Mouse (Mus musculus) lung, adult 2 months (tissue): ENCODE results near the gene Kif19a. TPM values are rescaled to one million over a fixed set of nuclear protein-coding genes. Genes with fewer than 3 reads are reported as not detected.

ENCODE experiments used
- DNase-seq: peaks from one replicate; pipeline ENCODE4 v3.0.0; 2022
- H3K4me1 ChIP-seq: fragments of 200-500 bp; 2 replicates; pipeline ENCODE4 v1.6.1; 2011; ENCODE audit warnings: low read length; ENCODE audit not compliant: control insufficient read depth, insufficient read depth
- H3K4me3 ChIP-seq: fragments of 200-500 bp; replicated peaks from 2 replicates; pipeline ENCODE3; 2011; ENCODE audit warnings: low read depth, mild to moderate bottlenecking, control low read depth, low read length; ENCODE audit errors: extremely low read depth
- CTCF ChIP-seq: fragments of 200-500 bp; IDR thresholded peaks from 2 replicates; pipeline ENCODE4 v1.5.1; 2011; ENCODE audit warnings: mild to moderate bottlenecking, low read length, control low read depth; ENCODE audit not compliant: insufficient read depth
- POLR2A ChIP-seq: fragments of 200-500 bp; IDR thresholded peaks from 2 replicates; pipeline ENCODE4 v1.6.1; 2011; ENCODE audit warnings: low read depth, mild to moderate bottlenecking, control low read depth, low read length, borderline replicate concordance; ENCODE audit errors: extremely low read depth
- WGBS: fragments of 180-500 bp; shearing (Covaris S2); methylation state at CpG from one replicate; pipeline ENCODE4 v1.1.7; 2018; 5-methylcytosine and 5-hydroxymethylcytosine counted together
- polyA plus RNA-seq: library from polyadenylated mRNA; depleted of rRNA; stranded (reverse); fragments of >200 nt; gene quantifications from 2 replicates; pipeline ENCODE4 v1.2.3, GENCODE M21; 2012

The Kif19a gene
- polyA plus RNA-seq, 1 experiment = 8.9 TPM

DNA sequence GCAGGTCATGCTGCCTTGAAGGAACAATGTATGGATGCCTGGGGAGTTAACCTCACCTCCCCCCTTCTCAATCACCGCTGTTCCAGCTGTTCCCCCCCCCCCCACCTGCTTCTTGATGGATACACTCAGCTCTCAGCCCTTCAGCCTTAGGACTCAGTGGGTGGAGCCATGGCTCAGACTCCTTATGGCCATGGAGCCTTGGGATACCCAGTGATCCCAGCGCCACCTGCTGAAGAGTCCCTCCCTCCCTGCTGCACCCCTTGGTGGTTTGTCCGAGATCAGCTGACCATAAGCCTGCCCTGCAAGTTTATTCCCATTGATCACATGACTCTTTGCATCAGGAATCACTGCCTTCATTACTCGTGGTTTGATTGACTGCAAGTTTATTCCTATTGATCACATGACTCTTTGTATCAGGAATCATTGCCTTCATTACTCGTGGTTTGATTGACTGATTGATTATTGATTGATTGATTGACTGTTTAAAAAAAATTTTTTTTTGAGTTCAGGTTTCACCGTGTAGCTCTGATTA is 35.3 kb upstream of the Kif19a start:
- no peak for TF ChIP-seq POLR2A
- no peak for TF ChIP-seq CTCF
- WGBS = 51% methylated on average over 6 of the region's 6 CpGs
- DNase-seq = no peak
- Histone ChIP-seq H3K4me1 (no peaks in the 10 kb centered on the region), H3K4me3 (no peak overlapping the region)

DNA sequence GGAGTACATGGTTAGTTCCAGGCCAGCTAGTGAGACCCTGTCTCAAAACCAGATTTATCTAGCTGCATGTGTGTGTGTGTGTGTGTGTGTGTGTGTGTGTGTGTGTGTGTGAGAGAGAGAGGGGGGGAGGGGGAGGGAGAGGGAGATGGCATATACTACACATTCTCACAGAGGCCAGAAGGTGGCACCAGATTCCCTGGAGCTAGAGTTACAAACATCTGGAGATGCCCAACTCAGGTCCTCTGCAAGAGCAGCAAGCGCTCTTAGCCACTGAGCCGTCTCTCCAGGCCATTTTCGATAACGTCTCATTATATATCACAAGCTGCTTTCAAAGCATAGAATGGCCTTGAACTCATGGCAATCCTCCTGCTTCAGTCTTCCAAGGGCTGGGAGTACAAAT is 33.5 kb upstream of the Kif19a start:
- no peak for DNase-seq
- WGBS = 78% methylated on average over 4 of the region's 4 CpGs
- Histone ChIP-seq H3K4me1 (no peaks in the 10 kb centered on the region), H3K4me3 (no peak overlapping the region)
- no peak for TF ChIP-seq POLR2A
- TF ChIP-seq CTCF = no peak

DNA sequence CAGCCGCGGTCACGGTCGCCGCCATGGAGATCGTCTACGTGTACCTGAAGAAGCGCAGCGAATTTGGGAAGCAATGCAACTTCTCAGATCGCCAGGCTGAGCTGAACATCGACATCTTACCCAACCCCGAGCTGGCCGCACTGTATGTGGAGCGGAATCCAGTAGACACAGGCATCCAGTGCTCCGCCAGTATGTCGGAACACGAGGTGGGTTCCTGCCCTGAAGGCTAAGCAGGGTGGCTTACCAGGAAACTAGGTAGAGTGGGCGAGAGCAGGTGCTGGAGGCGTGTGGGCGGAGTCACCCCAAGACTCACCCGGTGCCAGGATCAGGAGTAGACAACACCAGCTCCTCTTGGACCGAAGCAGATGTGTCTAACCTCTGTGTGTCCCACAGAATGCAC is 32.3 kb upstream of the Kif19a start:
- H3K4me1 ChIP-seq = no peaks in the 10 kb centered on the region
- no peak for TF ChIP-seq POLR2A
- TF ChIP-seq CTCF = no peak
- no peak for DNase-seq
- 71% methylated on average over 22 of the region's 22 CpGs for WGBS
- no peak overlapping the region for H3K4me3 ChIP-seq

DNA sequence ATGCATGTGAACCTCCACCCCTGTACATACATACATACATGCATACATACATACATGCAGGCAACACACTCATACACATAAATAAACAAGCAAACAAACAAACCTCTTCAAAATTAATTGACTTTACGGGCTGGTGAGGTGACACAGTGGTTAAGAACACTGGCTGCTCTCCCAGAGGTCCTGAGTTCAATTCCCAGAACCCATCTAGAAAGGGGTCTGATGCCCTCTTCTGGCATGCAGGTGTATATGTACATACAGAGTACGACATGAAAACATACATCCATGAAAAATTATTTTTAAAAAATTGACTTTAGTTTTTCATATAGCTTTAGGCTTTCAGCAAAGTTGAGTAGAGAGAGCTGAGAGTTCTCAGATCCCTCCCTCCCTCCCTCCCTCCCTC is 29.1 kb upstream of the Kif19a start:
- DNase-seq = no peak
- H3K4me3 ChIP-seq = no peak overlapping the region
- 73% methylated on average over 2 of the region's 2 CpGs for WGBS
- H3K4me1 ChIP-seq = no peaks in the 10 kb centered on the region
- TF ChIP-seq CTCF (no peak), POLR2A (no peak)

DNA sequence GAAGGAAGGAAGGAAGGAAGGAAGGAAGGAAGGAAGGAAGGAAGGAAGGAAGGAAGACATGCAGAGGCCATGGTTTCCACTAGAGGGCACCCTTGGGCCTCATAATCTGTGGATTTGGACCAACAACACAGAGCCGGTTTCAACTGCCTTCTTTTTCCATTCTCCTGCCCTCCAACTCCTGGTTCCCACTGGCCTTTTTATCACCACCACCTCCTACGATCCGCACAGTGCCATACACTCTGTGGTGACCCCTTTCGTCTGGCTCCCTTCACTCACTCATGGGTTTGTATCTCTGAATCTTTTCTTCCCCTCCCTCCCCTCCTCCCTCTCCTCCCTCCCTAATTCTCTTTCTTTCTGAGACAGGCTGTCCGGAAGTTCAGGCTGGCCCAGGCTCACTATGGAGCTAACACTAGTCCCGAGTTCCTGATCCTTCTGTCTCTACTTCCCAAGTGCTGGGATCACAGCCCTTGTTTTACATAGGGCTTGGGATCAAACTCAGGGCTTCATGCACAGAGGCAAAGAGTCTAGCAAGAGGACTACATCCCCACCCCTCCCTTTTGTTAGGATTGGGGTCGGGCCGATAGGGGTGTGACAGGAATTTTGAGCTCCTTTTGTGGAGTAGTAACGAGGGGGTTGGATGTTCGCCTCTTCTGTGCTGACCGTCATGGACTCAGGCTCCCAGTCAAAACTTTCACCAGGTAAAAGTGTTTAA is 28.1 kb upstream of the Kif19a start:
- peak; percentile 37 for DNase-seq
- Histone ChIP-seq H3K4me1 (no peaks in the 10 kb centered on the region), H3K4me3 (peak overlapping the region; percentile 55)
- TF ChIP-seq CTCF (peak; percentile 41), POLR2A (no peak)
- WGBS = 46% methylated on average over 11 of the region's 11 CpGs

DNA sequence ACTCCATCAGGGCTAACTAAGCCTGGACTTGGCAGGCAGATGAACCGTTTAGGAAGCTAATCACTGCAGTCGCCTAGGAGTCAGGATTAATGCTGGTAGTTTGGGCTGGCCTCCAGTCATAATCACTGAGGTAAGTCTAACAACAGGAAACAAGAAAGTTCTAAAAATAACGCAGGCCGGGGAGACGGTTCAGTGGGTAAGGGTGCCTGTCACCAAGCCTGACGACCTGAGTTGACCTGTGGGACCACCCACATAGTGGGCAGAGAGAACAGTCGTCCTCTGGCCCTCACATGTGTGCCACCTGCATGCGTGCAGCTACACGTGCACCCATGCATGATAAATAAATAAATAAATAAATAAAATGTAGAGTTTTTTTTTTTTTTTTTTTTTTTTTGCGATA is 24.6 kb upstream of the Kif19a start:
- WGBS = 30% methylated on average over 10 of the region's 10 CpGs
- Histone ChIP-seq H3K4me3 (no peak overlapping the region), H3K4me1 (no peaks in the 10 kb centered on the region)
- no peak for TF ChIP-seq CTCF
- TF ChIP-seq POLR2A = no peak
- DNase-seq = no peak

DNA sequence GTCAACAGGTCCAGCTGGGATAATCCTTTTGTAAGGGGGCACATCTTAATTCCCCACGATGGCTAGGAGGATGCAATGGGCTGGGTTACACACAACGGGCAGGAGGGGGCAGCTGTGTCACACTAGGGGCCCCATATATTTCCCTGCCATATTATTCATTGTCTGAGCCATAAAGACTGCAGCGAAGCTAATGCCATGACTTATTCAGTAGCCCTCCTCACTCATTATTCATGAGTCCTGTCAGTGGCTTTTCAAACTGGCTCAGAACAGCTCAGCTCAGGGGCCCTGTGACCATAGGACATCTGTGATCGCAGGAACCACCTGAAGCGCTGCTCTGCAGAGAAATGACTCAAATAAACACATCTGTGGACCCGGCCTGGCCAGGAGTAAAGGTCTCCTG is 23.7 kb upstream of the Kif19a start:
- no peak overlapping the region for H3K4me3 ChIP-seq
- DNase-seq = no peak
- no peaks in the 10 kb centered on the region for H3K4me1 ChIP-seq
- TF ChIP-seq CTCF (no peak), POLR2A (no peak)
- 51% methylated on average over 6 of the region's 6 CpGs for WGBS

DNA sequence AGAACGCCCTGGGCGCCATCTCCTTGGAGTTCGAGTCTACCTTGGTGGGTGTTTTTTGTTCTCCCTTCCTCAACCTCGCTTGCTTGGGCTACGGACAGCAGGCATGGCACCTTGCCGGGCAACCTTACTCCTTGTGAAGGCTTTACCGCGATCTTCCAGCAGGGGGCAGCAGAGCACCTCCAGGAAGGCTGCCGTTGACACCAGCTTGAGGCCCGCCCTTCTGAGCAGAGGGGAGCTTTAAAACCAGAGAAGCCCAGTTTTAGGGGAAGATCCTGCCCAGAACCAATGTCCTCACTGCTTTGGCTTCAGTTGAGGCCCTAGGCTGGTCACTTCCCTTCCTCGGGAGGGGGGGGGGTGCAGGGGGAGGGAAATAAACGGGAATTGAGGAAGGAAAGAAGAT is 20.1 kb upstream of the Kif19a start:
- WGBS = 2% methylated on average over 12 of the region's 12 CpGs
- DNase-seq = peak; percentile 90
- TF ChIP-seq CTCF (peak; percentile 91), POLR2A (no peak)

DNA sequence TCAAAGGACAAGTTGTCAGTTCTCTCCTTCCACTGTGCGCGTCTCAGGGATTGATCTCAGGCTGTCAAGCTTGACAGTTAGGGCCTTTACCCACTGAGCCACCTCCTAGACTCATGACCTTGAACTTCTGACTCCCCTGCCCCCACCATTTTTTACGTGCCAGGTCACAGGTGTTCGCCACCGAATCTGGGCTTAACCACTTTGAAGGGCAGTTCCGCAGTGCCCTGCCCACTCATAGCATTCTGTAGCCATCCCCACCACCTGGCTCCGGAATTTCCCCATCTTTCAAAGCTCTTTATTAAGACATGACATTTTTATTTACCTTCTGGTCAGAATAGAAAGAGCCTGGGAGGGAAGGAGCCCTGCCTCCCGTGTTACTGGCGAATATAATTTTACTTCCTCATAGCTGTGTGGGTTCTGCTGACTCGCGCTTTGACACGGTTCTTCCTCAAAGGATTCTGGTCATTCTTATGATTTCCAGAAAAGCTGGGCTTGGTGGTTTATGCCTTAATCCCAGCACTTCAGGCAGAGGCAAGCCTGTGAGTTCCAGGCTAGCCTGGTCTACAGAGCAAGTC is 17.5 kb upstream of the Kif19a start:
- no peak for TF ChIP-seq POLR2A
- no peak for TF ChIP-seq CTCF
- no peak for DNase-seq
- 58% methylated on average over 12 of the region's 12 CpGs for WGBS
- H3K4me1 ChIP-seq = no peaks in the 10 kb centered on the region
- no peak overlapping the region for H3K4me3 ChIP-seq

More for the DNA sequence above, 20.1 kb upstream of the Kif19a start:
- H3K4me1 ChIP-seq = no peaks in the 10 kb centered on the region
- H3K4me3 ChIP-seq = no peak overlapping the region

DNA sequence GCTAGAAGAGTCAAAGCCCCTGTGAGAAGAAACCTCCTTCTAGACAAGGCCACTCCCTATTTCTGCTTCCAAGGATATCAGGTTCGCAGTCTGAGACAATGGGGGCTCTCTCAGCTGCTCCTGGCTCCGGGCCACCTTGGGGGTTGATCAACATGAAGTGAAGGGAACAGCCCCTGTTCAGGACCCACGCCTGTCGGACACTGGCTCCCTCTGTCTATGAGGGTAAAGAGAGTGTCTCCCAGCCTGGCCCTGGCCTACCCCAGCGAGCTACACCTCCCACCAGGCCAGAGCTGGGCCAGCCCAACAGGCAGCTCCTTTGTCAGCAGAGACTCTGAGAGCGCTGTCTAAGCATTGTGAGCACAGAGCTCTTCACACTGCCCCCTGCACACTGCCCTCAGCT is 4.7 kb downstream of the Kif19a start:
- no peak for DNase-seq
- no peak overlapping the region for H3K4me3 ChIP-seq
- peaks cover 4% of the 10 kb centered on the region; the same call in 1 of the 2 replicates for H3K4me1 ChIP-seq
- 54% methylated on average over 6 of the region's 6 CpGs for WGBS
- TF ChIP-seq POLR2A = no peak
- TF ChIP-seq CTCF = no peak

DNA sequence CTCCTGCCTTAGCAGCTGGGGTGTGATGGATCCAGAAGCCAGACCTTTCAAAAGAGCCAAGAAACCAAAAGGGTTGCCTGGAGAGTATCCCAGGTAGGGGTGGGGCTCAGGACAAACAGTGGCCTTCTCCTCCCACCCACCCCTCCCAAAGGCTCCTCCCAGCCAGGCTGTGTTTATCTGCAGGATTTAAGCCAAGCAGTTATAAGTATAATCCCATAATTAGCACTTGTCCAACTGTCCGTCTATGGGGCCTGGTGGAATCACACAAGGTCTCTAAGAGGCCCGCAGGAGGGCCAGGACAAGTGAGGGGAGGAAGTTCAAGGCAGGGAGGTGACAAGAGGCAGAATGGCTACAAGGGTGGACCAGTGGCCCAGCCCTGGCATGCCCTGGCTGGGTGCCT is 6.7 kb downstream of the Kif19a start:
- no peak for TF ChIP-seq CTCF
- no peak for TF ChIP-seq POLR2A
- WGBS = 65% methylated on average over 2 of the region's 2 CpGs

More for the DNA sequence above, 6.7 kb downstream of the Kif19a start:
- no peak for DNase-seq
- no peak overlapping the region for H3K4me3 ChIP-seq
- no peaks in the 10 kb centered on the region for H3K4me1 ChIP-seq
